ENCODE assay signal across 10 mouse cellular contexts in the genomic region with DNA sequence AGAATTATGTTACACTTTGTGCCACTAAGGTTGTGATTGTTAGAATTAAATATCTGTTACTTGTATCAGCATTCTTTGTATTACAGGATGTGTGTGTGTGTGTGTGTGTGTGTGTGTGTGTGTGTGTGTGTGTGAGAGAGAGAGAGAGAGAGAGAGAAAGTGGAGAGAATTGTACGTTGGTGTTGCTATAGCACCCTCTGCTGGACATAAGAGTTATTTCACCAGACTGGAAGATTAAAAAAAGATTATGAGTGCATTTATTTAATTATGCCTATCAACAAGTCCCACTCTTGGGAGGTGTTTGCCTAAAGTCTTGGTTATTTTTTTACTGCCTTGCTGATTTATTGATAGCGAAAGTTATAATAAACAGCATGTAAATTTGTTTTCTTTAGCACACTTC.
A peak's percentile ranks its signal among the peaks of the same experiment; 100 is the strongest.
DNase-seq lines count a peak whose midpoint lies in the region; ATAC-seq and TF ChIP-seq lines count a peak whose summit lies in the region.
"Had no signal": no experiment of that assay in that cellular context is flagged by ENCODE, and none has a peak within 500 bp of the region (broad histone marks: within the 10 kb centered on the region; RNA-seq: fewer than 3 reads in every experiment).

No protein-coding gene starts in this region.

- no peak for DNase-seq in forebrain, embryonic 11.5 days (ENCODE audit: low spot score)
- DNase-seq in lung, adult 2 months, result no peak
- no peak for DNase-seq in lung, postnatal 14 days
- peak; percentile 14 for DNase-seq in skeletal muscle tissue, adult 2 months (ENCODE audit: low read depth, low spot score)
- no peak for DNase-seq in left cerebral cortex, adult 11 months (ENCODE audit: low spot score)
- no peak for DNase-seq in layer of hippocampus, postnatal 36 days

- TF ChIP-seq CTCF in lung, adult 2 months (IDR thresholded peaks at IDR 0.05; ENCODE audit: insufficient read depth, low read length), result 0 out of 2 replicates have a peak, but pooled peaks have one; percentile 3

- no peaks in the 10 kb centered on the region for H3K27me3 ChIP-seq in forebrain, embryonic 11.5 days (ENCODE audit: control insufficient read depth, insufficient read depth, low read length)
- no peaks in the 10 kb centered on the region for H3K27me3 ChIP-seq in forebrain, embryonic 12.5 days
- H3K27me3 ChIP-seq: limb, embryonic 13.5 days had no signal

- H3K27ac ChIP-seq in forebrain, embryonic 11.5 days (ENCODE audit: low read depth, low read length), result no peak overlapping the region
- no peak overlapping the region for H3K27ac ChIP-seq in forebrain, embryonic 12.5 days
- H3K27ac ChIP-seq: limb, embryonic 13.5 days had no signal

- no peaks in the 10 kb centered on the region for H3K9me3 ChIP-seq in forebrain, embryonic 11.5 days (ENCODE audit: control insufficient read depth, low read length)
- no peaks in the 10 kb centered on the region for H3K9me3 ChIP-seq in forebrain, embryonic 12.5 days
- H3K9me3 ChIP-seq: limb, embryonic 13.5 days had no signal

- no peaks in the 10 kb centered on the region for H3K4me1 ChIP-seq in forebrain, embryonic 11.5 days (replicated peaks; ENCODE audit: control insufficient read depth, insufficient read depth, low read length)
- H3K4me1 ChIP-seq in forebrain, embryonic 12.5 days, result no peaks in the 10 kb centered on the region
- H3K4me1 ChIP-seq in lung, adult 2 months (ENCODE audit: control insufficient read depth, insufficient read depth, low read length), result no peaks in the 10 kb centered on the region
- H3K4me1 ChIP-seq: limb, embryonic 13.5 days had no signal

- no peak for TF ChIP-seq POLR2A in lung, adult 2 months (IDR thresholded peaks at IDR 0.05; ENCODE audit: borderline replicate concordance, extremely low read depth, low read depth, low read length)

- no peak overlapping the region for H3K4me2 ChIP-seq in forebrain, embryonic 11.5 days (ENCODE audit: low read depth, low read length, severe bottlenecking)
- no peak overlapping the region for H3K4me2 ChIP-seq in forebrain, embryonic 12.5 days
- H3K4me2 ChIP-seq: limb, embryonic 13.5 days had no signal

- 21% methylated on average over 2 of the region's 2 CpGs for WGBS in forebrain, embryonic 11.5 days
- 21% methylated on average over 2 of the region's 2 CpGs for WGBS in forebrain, embryonic 12.5 days
- WGBS in lung, adult 2 months, result 19% methylated on average over 2 of the region's 2 CpGs

- H3K36me3 ChIP-seq in forebrain, embryonic 11.5 days (ENCODE audit: control insufficient read depth, insufficient read depth, low read length), result no peaks in the 10 kb centered on the region
- no peaks in the 10 kb centered on the region for H3K36me3 ChIP-seq in forebrain, embryonic 12.5 days (replicated peaks)
- H3K36me3 ChIP-seq: limb, embryonic 13.5 days had no signal

- 0 out of 2 replicates have a peak, but pooled peaks have one; percentile 18 for ATAC-seq in forebrain, embryonic 11.5 days (replicated peaks; ENCODE audit: low FRiP score)
- ATAC-seq in forebrain, embryonic 12.5 days (ENCODE audit: low FRiP score), result no peak
- peak; percentile 78 for ATAC-seq in common myeloid progenitor, adult 5-6 weeks (replicated peaks; ENCODE audit: low read depth, poor library complexity, severe bottlenecking)
- ATAC-seq: forebrain, embryonic 16.5 days had no signal

- H3K4me3 ChIP-seq in forebrain, embryonic 11.5 days (ENCODE audit: low read depth, low read length), result no peak overlapping the region
- no peak overlapping the region for H3K4me3 ChIP-seq in forebrain, embryonic 12.5 days (replicated peaks)
- no peak overlapping the region for H3K4me3 ChIP-seq in lung, adult 2 months (replicated peaks; ENCODE audit: extremely low read depth, low read depth, low read length)
- H3K4me3 ChIP-seq: limb, embryonic 13.5 days had no signal

- no peak overlapping the region for H3K9ac ChIP-seq in forebrain, embryonic 11.5 days (ENCODE audit: low read length)
- no peak overlapping the region for H3K9ac ChIP-seq in forebrain, embryonic 12.5 days
- H3K9ac ChIP-seq: limb, embryonic 13.5 days had no signal
